Mouse (Mus musculus) bone marrow macrophage, adult 2 months (primary cell): ENCODE measurements at regions not wholly inside any gene's neighbourhood (a gene's known extent, or its start where the extent isn't known, plus 50 kb on each side); places are given as distances from the start of the nearest gene placed in this dataset.

Source experiments
- CTCF ChIP-seq: IDR thresholded peaks from 2 replicates; pipeline ENCODE4 v1.5.1; 2012; ENCODE audit warnings: low read depth, mild to moderate bottlenecking, low read length, moderate library complexity
- POLR2A ChIP-seq: IDR thresholded peaks from 2 replicates; pipeline ENCODE4 v1.6.1; 2012; ENCODE audit warnings: mild to moderate bottlenecking, low read depth, low read length, borderline replicate concordance

DNA sequence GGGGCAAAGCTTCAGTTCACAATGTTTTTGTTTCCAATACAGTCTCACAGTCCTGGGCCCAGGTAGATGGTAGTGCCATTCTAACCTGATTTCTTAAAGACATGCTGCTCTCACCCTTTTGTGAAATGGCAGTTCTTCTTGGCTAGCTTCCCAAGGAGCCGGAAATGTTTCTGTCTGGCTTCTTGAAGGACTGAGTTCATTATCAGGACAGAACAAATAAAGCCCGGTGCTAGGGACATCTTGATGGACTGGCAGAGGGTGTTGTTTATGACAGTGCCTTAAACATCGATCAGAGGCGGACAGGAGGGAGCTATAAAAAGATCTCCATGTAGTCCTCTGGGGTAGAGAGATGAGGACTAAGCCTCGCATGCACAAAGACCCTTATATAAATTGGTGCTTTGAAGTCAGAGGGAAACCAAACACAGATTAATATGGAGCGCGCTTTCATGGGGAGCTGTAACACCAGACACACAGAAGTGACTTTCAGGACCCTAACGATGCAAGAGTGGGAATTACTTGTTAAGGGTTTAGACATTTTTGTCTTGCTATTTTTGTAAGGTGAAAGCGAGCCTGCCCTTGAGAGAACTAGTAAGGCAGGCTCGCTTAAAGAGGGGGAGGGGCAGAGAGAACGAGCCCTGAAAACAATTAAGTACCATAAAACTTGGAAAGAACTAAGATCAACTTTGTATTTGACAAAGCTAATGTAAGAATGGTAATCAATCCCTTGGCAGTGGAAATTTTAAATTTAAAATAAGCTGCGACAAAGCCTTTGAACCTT lies 96.2 kb downstream of the Fzd1 start:
- no peak for TF ChIP-seq CTCF
- TF ChIP-seq POLR2A: no peak
